Mouse (Mus musculus) layer of hippocampus, postnatal 10 days (tissue): ENCODE measurements at regions not wholly inside any gene's neighbourhood (a gene's known extent, or its start where the extent isn't known, plus 50 kb on each side); places are given as distances from the start of the nearest gene placed in this dataset.

Experiments
- DNase-seq, 2 experiments: peaks; one replicate each; pipeline ENCODE4 v3.0.0; 2021; ENCODE audit warnings: low spot score in 2 of 2

GRCm38 (mm10) chr12:27844958-27845357, 502.6 kb upstream of the Sox11 start:
- no peak for DNase-seq

GRCm38 (mm10) chr12:27838955-27839354, 496.6 kb upstream of the Sox11 start:
- no peak for DNase-seq

- peak in 1 of 2 experiments; percentile 16 for DNase-seq
These were observed 496.0 kb upstream of the Sox11 start for GRCm38 (mm10) chr12:27838384-27838783.

GRCm38 (mm10) chr12:27826208-27826607, 483.8 kb upstream of the Sox11 start:
- DNase-seq, result no peak

GRCm38 (mm10) chr12:27823392-27823791, 481.0 kb upstream of the Sox11 start:
- no peak for DNase-seq

- DNase-seq, result no peak
These were observed 454.3 kb upstream of the Sox11 start for GRCm38 (mm10) chr12:27796642-27797041.

- no peak for DNase-seq
These were observed 444.4 kb upstream of the Sox11 start for GRCm38 (mm10) chr12:27786716-27787291.

GRCm38 (mm10) chr12:27780801-27781200, 438.4 kb upstream of the Sox11 start:
- no peak for DNase-seq

- no peak for DNase-seq
These were observed 423.6 kb upstream of the Sox11 start for GRCm38 (mm10) chr12:27765948-27766347.

GRCm38 (mm10) chr12:27759016-27759415, 416.6 kb upstream of the Sox11 start:
- no peak for DNase-seq

- DNase-seq, result no peak
These were observed 415.3 kb upstream of the Sox11 start for GRCm38 (mm10) chr12:27757641-27758040.

GRCm38 (mm10) chr12:27724619-27725200, 382.3 kb upstream of the Sox11 start:
- no peak for DNase-seq

- no peak for DNase-seq
These were observed 338.1 kb upstream of the Sox11 start for GRCm38 (mm10) chr12:27680459-27680858.

- peak; percentile 18 to 31 for DNase-seq
These were observed 331.0 kb upstream of the Sox11 start for GRCm38 (mm10) chr12:27673404-27673803.

- no peak for DNase-seq
These were observed 328.3 kb upstream of the Sox11 start for GRCm38 (mm10) chr12:27670650-27671084.

GRCm38 (mm10) chr12:27670190-27670589, 327.8 kb upstream of the Sox11 start:
- no peak for DNase-seq

GRCm38 (mm10) chr12:27669542-27669941, 327.2 kb upstream of the Sox11 start:
- no peak for DNase-seq

GRCm38 (mm10) chr12:27666456-27666855, 324.1 kb upstream of the Sox11 start:
- DNase-seq, result no peak

GRCm38 (mm10) chr12:27663126-27663525, 320.8 kb upstream of the Sox11 start:
- DNase-seq, result no peak

- DNase-seq, result no peak
These were observed 320.3 kb upstream of the Sox11 start for GRCm38 (mm10) chr12:27662723-27663122.

- peak in 1 of 2 experiments; percentile 9 for DNase-seq
These were observed 315.2 kb upstream of the Sox11 start for GRCm38 (mm10) chr12:27657536-27657935.

- no peak for DNase-seq
These were observed 311.2 kb upstream of the Sox11 start for GRCm38 (mm10) chr12:27653541-27653940.

- DNase-seq, result no peak
These were observed 306.2 kb upstream of the Sox11 start for GRCm38 (mm10) chr12:27648602-27649001.
